Mouse (Mus musculus) adrenal gland, postnatal 14 days (tissue): ENCODE data around the gene Lin54. TPM values are rescaled to one million over a fixed set of nuclear protein-coding genes. Genes with fewer than 3 reads are reported as not detected.

Experiments used
- DNase-seq: peaks from one replicate; pipeline ENCODE4 v3.0.0; 2021; ENCODE audit warnings: mixed read lengths
- long read RNA-seq, 2 experiments: library from polyadenylated mRNA; stranded (forward); transcript quantifications; one replicate each; pipeline ENCODE4 v2.0.0; 2021
- total RNA-seq: library from RNA; stranded (reverse); gene quantifications from 2 replicates; pipeline ENCODE4 v1.2.3, GENCODE M21; 2021

The Lin54 gene
- 12.5 and 15.7 TPM in 2 replicates for total RNA-seq
- long read RNA-seq, experiment 1, full-length matches to known transcripts = 8 of 14 reads
- long read RNA-seq, experiment 1, partial matches to known transcripts = 2 of 14 reads
- long read RNA-seq, experiment 1, other reads (novel, unspliced or antisense) = 4 of 14 reads
- long read RNA-seq, experiment 2, full-length matches to known transcripts = 9 of 12 reads
- long read RNA-seq, experiment 2, partial matches to known transcripts = 2 of 12 reads
- long read RNA-seq, experiment 2, other reads (novel, unspliced or antisense) = 1 of 12 reads

DNA sequence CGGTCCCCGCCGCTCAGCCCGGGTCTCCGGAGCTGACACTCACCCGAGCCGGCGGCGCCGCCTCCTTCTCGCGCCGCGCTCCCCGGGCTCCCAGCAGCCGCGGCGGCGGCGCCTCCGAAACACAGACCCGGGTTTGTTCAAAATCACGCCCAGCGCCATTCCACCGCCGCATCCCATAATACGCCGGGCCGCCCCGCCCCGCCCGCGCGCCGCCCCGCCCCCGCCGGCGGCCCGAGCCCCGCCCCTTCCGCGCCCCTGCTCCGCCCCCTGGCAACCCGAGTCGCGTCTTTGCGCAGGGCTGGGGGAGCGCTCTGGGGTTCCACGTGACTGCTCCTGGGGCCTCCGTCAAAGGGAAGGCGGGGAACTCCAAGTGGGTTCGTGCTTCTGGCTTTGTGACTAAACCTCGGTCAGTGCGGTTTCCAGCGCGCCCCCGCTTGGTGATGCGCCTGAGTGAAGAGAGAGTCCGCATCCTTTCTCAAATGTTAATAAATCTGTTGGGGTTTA is at the start of gene Lin54:
Gene Lin54, minus strand, starts transcription at position 182 of the 504 bp plus-strand sequence.
- DNase-seq = peak; percentile 95

DNA sequence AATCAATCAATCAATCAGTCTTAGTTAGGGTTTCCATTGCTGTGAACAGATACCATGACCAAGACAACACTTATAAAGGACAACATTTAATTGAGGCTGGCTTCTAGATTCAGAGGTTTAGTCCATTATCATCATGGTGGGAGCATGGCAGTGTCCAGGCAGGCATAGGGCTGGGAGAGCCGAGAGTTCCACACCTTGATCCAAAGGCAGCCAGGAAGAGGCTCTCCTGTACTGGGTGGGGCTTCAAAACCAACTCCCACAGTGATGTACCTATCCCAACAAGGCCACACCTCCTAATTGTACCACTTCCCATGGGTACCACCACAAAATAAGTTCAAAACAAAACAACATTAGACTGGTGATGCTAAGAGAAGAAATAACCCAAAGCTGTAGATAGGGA is 49.7 kb upstream of the Lin54 start:
- DNase-seq = no peak

DNA sequence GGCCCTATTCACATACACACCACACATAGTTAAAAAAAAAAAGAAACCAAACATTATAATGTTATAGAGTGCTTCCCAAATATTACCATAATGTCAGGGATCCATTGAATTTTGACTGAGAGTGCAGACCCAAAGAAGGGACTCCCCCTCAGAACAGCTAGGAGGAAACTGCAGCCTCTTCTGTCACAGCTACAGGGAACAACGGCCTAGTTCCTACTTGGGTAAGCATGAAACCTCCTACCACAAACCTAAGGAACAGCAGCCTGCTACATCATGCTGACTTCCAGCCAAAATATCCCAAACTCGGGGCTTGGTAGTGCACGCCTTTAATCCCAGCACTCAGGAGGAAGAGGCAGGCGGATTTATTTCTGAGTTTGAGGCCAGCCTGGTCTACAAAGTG is 48.9 kb upstream of the Lin54 start:
- no peak for DNase-seq

DNA sequence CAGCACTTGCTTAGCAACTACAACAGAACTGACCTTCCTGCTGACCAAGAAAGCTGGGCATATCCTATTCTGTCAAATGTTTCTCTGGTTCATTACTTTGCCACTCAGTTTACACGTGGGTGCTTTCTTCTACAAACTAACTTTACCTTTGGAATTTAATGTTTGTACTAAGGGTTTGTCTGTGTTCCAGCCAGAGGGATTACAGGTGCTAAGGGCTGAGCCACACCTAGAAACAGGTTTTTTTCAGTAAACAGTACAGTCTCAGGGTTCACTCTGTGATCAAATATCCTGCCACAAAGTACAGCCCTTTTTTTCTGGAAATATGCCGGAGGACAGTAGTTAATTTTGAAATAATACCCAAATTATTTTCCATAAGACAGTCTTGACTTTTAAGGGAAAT is 47.8 kb upstream of the Lin54 start:
- DNase-seq = no peak

DNA sequence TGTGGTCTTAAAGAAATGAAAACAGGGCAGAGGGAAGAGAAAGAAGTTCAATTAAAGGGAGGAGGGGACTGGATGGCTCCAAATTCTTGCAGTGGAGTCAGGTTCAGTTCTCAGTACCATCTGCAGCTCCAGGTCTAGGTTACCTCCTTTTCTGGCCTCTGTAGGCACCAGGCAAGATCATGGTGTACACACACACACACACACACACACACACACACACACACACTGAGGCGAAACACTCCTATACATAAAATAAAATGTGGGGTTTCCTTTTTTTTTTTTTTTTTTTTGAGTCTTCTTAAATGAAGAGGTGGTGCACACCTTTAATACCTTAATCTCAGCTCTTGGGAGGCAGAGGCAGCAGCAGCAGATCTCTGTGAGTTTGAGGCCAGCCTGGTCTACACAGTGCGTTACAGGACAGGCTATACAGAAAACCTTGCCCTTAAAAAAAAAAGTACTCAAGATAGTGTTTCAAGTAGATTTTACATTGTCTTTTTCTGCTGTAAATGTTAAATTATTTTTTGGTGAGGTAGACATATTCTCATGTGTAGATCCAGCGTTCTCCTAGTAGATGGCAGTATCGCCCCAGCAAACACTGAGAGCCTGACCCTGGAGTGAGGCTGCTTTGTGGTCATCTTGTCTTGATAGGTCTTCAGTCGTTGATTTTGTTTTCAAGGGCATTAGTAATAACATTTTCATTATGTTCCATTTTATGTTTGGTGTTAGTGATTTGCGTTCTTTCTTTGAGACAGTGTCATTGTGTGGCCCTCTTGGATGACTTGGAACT is 46.0 kb upstream of the Lin54 start:
- peak; percentile 26 for DNase-seq

DNA sequence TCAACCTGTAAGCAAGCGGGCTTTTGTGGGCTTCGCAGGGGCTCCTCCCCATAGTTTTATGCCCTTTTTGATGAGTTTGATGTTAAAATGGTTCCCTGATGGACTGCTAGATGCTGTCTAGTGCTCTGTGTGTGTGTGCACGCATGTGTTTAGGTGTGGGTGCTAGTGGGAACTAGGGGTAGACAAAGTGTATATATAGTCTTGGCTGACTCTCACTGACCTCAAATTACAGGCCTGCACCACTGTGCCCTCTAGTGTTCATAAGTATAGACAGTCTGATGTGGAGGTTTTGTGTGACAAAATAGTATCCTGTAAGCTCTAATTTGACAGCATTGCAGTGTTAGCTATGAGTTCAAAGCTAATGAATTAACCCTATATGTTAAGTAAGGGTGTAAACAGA is 36.2 kb upstream of the Lin54 start:
- peak; percentile 49 for DNase-seq

DNA sequence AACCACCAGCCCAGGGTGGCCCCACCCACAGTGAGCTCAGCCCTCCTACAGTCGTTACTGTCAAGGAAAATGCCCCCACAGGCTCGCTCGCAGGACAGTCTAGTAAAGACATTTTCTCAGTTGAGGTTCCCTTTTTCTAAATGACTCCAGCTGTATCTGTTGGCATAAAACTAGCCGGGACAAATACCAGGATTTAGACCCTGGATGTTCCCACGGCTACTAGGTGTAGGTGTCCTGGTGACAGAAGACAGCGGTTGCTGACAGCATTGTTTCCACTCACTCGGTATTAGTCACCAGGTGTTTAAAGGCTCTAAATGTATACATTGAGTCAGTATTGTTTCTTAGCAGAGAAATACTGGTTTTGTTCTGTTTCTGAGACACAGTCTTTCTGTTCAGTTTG is 35.4 kb upstream of the Lin54 start:
- no peak for DNase-seq

DNA sequence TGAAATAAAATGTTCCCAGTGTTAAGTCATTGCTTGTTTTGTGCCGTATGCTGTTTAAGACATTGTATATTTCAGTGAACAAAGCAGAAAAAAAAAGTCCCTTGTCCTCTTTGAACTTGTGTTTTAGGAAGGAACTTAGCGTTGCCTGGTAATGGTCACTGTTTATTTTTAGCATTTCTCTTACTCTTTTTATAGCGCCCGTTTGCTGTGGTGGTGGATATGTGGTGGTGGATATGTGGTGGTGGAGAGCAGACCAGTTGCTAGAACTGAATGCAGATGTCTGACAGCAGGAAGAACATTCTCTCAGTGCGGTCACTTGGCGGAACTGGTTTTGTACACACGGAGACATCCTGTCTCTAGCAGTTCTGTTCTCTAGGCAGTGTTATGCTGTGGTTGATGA is 25.7 kb upstream of the Lin54 start:
- DNase-seq = peak; percentile 42

DNA sequence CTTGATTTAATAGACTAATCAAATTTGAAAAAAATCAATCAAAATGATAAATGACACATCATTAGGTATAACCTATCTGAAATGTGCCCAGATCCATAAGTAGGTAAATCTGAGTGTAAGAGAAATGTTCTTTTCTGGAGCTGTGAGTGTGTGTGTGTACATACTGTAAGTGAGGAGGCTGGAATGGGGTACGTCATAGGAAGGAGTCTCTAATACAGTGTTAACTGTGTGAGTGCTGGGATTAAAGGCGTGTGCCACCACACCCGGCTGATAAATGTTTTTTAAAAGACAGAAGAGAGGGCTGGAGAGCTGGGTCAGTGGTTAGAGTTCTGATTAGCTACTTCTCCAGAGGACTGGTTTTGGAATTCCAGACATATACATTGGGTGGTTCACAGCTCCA is 25.2 kb upstream of the Lin54 start:
- no peak for DNase-seq

DNA sequence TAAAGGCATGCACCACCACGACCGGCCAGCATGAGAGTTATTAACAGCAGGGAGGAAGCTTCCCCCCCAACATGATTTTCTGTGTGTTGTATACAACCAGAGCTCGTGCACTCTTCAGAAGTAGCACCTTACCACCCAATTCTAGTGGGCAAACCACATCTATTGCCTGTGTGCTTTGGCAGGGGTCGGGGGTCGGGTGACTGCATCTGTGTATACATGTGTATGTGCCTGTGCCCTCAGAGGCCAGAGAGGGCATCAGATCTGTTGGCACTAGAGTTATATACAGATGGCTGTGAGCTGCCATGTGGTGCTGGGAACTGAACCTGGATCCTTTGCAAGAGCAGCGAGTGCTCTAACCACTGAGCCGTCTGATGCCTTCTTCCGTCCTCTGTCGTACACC is 24.5 kb upstream of the Lin54 start:
- DNase-seq = no peak

DNA sequence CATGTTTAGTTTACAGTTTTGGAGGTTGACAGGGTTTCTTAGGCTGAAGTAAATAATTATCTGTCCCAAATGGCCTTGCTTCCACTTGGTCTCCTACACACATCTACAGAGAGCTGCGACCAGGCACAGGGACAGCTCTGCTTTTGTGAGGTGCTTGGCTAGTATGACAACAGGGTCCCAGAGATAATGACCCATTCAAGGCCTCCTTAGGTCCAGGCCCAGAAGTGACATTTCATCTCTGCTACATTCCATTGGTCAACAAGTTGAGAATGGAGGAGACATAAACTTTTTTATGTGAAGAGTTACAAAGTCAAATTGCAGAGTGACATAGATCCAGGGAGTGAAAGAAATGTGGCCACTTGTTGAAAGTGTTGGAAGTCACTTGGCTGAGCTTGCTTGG is 22.9 kb upstream of the Lin54 start:
- DNase-seq = no peak

DNA sequence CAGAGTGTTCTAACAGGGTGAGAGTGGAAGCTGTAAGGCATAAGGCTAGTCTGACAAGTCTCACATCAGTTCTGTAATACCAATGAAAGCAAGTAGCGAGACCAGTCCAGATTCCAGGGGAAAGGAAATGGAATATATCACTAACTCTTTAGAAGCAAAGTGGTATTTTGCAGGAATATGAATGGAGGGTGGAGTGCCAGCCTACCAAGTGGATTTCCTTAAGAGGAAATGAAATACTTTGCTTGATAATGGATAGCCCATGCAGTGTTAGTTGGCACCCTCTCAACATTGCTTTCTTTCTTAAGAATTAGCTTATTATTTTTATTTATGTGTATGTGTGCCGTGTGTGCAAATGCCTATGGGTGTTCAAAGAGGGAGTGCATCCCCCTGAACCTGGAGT is 19.8 kb upstream of the Lin54 start:
- DNase-seq = no peak

DNA sequence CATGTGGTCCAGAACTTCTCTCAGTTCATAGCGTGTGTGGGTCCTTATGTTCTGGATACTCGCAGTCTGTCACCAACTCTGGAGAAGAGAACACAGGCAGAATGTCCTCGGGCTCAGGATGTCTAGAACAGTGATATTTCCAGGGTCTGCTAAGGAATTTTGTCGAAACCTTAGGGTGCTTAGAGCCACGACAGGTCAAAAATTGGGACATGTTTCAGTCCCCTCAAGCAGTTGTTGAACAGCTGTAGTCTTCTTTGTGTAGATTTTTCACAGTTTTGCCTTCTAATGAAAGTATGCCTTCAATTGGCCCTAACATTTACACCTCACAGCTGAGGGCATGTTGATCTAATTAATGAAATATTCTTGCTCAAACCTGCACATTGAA is 18.6 kb upstream of the Lin54 start:
- DNase-seq = no peak

DNA sequence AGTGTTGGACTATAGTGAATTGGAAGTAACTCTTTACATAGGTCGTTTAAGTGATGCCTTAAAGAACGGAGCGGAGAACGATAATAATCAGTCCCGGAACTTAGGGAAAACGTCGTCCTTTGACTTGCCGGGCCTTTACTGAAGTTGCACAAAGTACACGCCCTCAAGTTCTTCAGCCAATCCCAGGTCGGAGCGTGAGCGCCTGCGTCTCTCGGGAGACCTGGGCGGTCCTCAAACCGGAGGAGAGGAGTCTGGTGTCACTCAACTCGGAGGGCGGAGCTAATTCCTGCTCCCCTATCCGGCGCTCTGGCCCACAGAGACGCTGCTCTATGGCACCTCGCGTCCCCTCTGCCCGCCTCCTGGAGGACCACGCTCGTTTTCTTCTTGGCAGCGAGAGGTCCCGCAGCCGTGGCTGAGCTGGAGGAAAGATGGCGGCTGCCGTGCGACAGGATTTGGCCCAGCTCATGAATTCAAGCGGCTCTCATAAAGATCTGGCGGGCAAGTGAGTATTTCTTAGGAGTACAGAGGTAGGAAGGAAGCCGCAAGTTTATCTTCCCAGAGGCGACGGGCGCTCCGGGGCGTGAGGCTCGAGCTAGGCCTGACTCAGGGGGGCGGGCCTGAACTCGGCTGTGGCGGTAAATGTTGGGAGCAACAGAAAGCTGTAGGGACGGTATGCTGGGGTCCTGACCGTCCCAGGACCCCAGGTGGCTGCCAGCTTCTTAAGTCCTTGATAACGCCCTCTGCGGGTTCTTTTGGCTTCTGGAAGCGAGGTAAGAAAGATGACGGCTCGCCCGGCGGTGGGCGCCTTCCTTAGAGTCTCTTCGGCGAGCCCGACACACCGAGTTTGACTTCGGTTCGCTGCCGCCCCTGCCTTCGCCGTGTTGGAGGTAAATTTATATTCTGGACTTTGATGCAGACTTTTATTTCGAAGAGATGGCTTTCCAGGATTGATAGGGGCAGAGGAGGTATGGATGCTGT is 17.9 kb upstream of the Lin54 start, which contains the start of gene Cops4:
Gene Cops4, plus strand, starts transcription at position 261 of the 978 bp plus-strand sequence.
- DNase-seq = peak; percentile 98

DNA sequence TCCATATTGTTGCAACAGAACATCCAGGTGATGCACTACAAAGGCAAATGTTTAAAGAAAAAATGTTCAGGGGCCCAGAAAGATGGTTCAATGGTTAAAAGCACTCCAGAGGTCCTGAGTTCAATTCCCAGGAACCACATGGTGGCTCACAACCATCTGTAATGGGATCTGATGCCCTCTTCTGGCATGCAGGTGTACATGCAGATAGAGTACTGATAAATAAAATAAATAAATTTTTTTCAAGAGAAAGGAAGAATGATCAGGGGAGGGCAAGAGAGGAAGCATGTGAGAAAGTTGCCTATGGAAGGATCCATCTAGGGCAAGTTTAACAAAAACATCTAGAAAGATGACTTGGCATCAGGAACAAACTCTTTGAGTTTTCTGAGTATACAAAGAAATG is 12.1 kb upstream of the Lin54 start:
- no peak for DNase-seq

DNA sequence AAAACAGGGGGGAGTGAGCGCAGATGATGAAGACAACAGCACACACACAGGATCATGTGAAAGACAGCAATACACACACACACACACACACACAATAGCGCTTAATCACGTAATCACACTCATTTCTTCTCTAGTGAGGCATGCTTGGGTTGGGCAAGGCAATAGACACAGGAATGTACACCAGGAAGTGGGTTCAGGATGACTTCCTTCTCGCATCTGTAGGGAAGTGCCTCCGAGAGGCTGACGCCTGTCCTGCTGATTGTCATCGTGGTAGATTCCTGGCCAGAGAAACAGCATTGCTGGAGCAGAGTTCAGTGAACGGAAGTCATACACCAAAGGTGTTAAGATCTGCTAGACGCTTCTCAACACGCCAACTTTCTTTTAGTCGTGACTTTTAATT is 8.8 kb upstream of the Lin54 start:
- DNase-seq = no peak

DNA sequence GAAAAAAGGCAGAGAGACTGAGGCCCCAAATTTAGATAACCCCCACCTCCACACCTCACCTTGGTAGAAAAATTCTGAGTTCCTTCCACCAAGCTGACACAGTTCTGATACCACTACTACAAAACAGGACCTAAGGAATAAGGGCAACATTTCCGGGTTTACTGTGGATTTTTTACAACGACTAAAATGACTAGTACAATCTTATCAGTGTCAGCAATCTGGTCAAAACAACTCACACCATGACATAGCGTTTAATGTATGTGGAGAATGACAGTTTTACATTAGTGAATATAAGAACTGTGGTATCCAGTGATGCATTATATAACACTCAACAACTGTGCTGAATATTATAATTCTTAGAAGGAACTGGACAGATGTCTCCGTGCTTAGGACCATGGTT is 828 bp upstream of the Lin54 start:
- no peak for DNase-seq

DNA sequence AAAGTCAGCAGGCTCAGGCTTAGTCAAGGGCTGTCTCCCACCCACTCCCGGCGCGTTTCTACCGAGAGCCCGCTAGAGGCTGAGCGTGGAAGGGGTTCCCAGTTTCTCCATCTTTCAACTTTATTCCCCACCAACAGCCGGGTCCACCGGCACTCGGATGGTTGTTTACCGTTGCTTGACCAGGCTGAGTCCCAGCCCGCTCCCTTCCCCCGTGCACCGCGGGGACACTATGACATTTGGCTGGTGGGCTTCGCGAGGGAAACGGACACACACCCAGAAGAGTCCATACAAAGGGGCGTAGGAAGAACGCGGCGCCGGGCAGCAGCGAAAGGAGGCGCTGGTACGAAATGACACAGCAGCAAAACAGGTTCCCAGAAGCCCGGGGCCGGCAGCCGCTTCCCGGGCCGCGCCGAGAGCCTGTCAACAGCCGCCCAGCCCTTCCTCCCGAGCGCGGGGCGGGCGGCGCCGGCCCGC is 571 bp downstream of the Lin54 start:
- peak; percentile 49 for DNase-seq

DNA sequence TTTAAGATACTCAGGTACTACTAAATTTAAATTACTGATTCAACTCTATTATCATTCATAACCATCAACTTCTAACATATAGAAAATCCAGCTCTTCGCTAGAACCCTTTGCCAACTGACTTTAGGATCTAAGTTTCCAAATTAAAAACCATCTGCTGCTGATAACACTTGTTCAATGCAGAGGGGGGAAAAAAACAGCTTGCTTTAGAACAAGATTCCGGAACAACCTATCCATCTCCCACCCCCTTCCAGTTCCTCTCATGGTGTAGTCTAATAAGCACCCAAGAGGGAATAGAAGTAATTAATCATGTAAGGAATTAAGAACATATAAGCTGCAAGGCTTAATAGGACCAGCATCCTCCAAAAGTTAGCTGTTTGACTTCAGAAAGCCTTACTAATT is 1.2 kb downstream of the Lin54 start:
- no peak for DNase-seq

DNA sequence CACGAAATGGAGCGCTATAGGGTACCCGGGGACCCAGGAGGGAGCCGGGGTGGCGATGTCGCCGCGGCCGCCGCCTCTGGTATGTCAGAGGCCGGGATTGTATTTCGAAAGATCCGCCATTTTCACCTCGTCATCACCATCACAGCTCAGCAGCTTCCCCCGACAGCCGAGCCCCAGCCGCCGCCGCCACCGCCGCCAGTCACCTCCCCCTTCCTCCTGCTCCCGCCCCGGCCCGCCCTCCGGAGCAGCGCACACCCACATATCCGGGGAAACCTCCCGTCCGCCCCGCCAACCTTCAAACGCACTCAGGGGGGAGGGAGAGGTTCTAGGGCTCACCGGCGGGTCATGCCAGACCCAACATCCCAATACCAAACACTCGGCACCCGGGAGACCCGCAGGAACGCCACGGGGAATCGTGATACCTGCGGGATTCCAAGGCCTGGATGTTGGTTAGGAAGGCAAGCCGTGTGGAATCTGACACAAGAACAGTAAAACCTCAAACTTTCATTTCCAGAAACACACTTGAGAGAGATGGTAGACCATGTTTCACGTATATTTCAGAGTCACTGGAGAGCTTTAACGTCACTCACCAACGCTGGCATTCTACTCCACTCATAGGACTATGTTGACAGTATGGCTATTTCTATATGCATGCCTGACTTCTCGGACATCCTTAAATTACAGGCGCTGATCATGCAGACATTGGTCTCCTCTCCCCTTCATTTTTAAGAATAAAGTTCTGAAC is 1.8 kb downstream of the Lin54 start:
- DNase-seq = peak; percentile 94

DNA sequence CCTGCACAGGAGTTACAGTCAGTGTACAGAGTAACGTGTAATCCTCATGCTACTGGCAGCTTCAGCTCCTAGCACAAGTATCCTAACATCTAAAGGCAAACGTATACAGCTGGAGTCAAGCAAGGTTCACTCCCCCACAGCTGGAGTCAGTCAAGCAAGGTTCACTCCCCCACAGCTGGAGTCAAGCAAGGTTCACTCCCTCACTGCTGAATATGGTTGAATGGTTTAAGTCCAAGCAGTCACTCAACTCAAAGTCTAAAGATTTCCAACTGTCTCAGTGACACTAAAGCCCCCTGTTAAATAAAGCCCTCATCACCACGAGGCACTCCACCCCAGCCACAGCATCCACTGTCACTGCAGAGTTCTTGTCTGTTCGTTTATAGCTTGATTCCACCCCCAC is 8.7 kb downstream of the Lin54 start:
- DNase-seq = no peak

DNA sequence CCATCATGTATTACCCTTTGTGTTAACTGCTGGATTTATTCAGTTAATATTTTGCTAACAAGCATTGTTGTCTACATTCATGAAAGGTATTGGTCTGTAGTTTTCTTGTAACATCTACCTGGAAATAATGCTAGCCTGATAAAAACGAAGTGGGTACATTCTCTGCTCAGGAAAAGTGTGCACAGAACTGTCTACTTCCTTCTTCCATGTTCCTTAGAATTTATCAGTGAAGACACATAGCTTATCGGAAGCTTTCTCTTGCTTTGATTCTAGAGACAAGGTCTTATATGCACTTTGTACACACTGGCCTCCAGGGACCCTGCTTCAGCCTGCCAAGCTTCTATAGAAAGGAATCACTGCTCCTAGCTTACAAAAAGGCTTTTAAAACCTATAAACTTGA is 11.1 kb downstream of the Lin54 start:
- no peak for DNase-seq
